Mouse (Mus musculus): ENCODE results near the gene Olfr198.
"Not testable (repeated sequence)": the region's sequence is repeated elsewhere in the genome, so short reads cannot be mapped to it uniquely, and the experiment has no call there.

Gene Olfr198

GRCm38 (mm10) chr16:59203433-59203832, at the start of gene Olfr198:
Gene Olfr198 (minus strand): TSS chr16:59203533.
- DNase-seq (ENCODE audit: low spot score in 2 of 2), result not testable (repeated sequence)

GRCm38 (mm10) chr16:59249684-59250083, 46.4 kb upstream of the Olfr198 start:
- DNase-seq (ENCODE audit: low spot score in 2 of 2), result no peak

- not testable (repeated sequence) for DNase-seq (ENCODE audit: low spot score in 2 of 2)
Measured at GRCm38 (mm10) chr16:59219667-59220066, 16.3 kb upstream of the Olfr198 start, which contains the start of gene Olfr199. Gene Olfr199 (minus strand): TSS chr16:59219767.

- DNase-seq (ENCODE audit: low spot score in 2 of 2), result not testable (repeated sequence)
Measured at GRCm38 (mm10) chr16:59217861-59218260, 14.5 kb upstream of the Olfr198 start.

GRCm38 (mm10) chr16:59170354-59170753, 33.0 kb downstream of the Olfr198 start, which contains the start of gene Olfr196:
Gene Olfr196 (minus strand): TSS chr16:59170454.
- DNase-seq (ENCODE audit: low spot score in 2 of 2), result no peak

- DNase-seq (ENCODE audit: low spot score in 2 of 2), result no peak
Measured at GRCm38 (mm10) chr16:59151996-59152395, 51.3 kb downstream of the Olfr198 start.

Measured in natural killer cell, adult 2 months (primary cell).